Mouse (Mus musculus) G1E-ER4 (cell line): ENCODE data around the gene Mak. TPM values are rescaled to one million over a fixed set of nuclear protein-coding genes. Genes with fewer than 3 reads are reported as not detected.

Experiments used
- GATA1 ChIP-seq: IDR thresholded peaks from one replicate; pipeline ENCODE4 v1.8.0; 2012; ENCODE audit warnings: low read length, inconsistent platforms
- polyA plus RNA-seq: library from polyadenylated mRNA; stranded (reverse); fragments of >175 nt; gene quantifications from 2 replicates; pipeline ENCODE4 v1.2.3, GENCODE M21; 2012

The Mak gene
- polyA plus RNA-seq, 1 experiment = not detected

- no peak for TF ChIP-seq GATA1
Measured at GRCm38 (mm10) chr13:40978652-40979051, 100.9 kb downstream of the Mak start.

- no peak for TF ChIP-seq GATA1
Measured at GRCm38 (mm10) chr13:40977609-40978008, 101.9 kb downstream of the Mak start.

Other genes with a start within 250 kb of the Mak start
- gene Gcnt2, start 220.0 kb downstream of the Mak start, polyA plus RNA-seq = not detected in 2 replicates
- 35.7 and 43.8 TPM in 2 replicates for gene Pak1ip1, start 78.7 kb downstream of the Mak start, polyA plus RNA-seq
- 134 and 209 TPM in 2 replicates for gene Tmem14c, start 63.4 kb downstream of the Mak start, polyA plus RNA-seq
- gene Gcm2, start 31.3 kb upstream of the Mak start, polyA plus RNA-seq = not detected in 2 replicates
- gene Sycp2l, start 34.6 kb upstream of the Mak start, polyA plus RNA-seq = not detected in 2 replicates
- gene Elovl2, start 140.7 kb upstream of the Mak start, polyA plus RNA-seq = not detected in 2 replicates
- gene Smim13, start 170.1 kb upstream of the Mak start, polyA plus RNA-seq = 3.1 and 4.2 TPM in 2 replicates
- gene Gm17364, start 194.3 kb upstream of the Mak start, polyA plus RNA-seq = not detected in 2 replicates